ENCODE assay signal across 8 mouse cellular contexts in the genomic region with DNA sequence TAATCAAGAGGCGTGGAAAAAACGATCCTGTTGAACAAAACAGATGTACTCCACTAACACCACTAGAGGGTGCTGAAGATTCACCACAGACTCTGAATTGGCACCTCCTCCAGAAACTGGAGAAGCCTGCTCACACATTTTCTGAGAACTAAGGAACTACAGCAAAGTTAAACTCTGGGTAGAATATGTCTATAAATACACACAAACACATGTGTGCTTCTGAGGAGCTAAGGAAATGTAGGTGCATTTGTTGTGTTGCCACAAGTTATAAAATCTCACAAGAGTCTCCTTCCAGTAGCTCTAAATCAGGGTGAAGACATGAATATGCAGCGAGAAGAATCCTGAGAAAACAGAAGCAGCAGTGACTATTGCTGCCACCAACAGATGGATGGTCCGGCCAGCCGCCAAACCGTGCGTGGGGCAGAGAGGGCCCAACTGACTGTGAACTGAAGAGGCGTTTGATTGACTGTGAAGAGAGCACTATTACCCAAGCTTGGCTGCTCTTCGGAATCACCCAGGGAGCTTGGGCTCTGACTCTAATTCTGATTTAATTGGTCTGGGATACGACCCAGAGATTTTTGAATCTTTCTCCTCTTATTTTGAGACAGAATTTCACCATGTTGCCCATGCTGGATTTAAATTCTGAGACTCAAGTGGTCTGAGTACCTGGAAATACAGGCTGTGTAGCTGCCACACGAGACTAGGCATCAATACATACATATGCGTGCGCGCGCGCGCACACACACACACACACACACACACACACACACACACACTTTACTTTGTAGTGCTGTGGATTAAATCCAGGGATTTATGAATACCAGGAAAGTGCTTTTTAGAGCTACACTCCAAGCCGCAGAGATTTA. TPM values are rescaled to one million over a fixed set of nuclear protein-coding genes. Genes with fewer than 3 reads are reported as not detected.
DNase-seq lines count a peak whose midpoint lies in the region; ATAC-seq and TF ChIP-seq lines count a peak whose summit lies in the region.

No protein-coding gene starts in this region.

- TF ChIP-seq CTCF in liver, adult 2 months (IDR thresholded peaks at IDR 0.05; ENCODE audit: low read depth, low read length): peak; percentile 41

- H3K4me1 ChIP-seq in liver, adult 2 months (ENCODE audit: control insufficient read depth, insufficient read depth, low read length): no peaks in the 10 kb centered on the region
- H3K4me1 ChIP-seq in liver, embryonic 12.5 days: no peaks in the 10 kb centered on the region
- H3K4me1 ChIP-seq in hindbrain, embryonic 16.5 days (ENCODE audit: control insufficient read depth, insufficient read depth, low read depth, low read length): peaks cover 3% of the 10 kb centered on the region

- no peak overlapping the region for H3K27ac ChIP-seq in liver, adult 2 months (replicated peaks; ENCODE audit: insufficient read depth, low read depth, low read length)
- no peak overlapping the region for H3K27ac ChIP-seq in liver, embryonic 12.5 days
- H3K27ac ChIP-seq in hindbrain, embryonic 16.5 days (ENCODE audit: low read depth, low read length): peak overlapping the region; percentile 61

- H3K9me3 ChIP-seq in liver, embryonic 12.5 days (replicated peaks): no peaks in the 10 kb centered on the region
- H3K9me3 ChIP-seq in hindbrain, embryonic 16.5 days (ENCODE audit: control insufficient read depth, low read length): no peaks in the 10 kb centered on the region

- TF ChIP-seq POLR2A in liver, adult 2 months (IDR thresholded peaks at IDR 0.05; ENCODE audit: extremely low read depth, insufficient read depth, low read length): no peak

- ATAC-seq in liver, embryonic 12.5 days: no peak
- ATAC-seq in frontal cortex, adult (ENCODE audit: low TSS enrichment): peak; percentile 95
- peak; percentile 97 for ATAC-seq in hindbrain, embryonic 16.5 days

- DNase-seq in liver, adult 2 months (ENCODE audit: extremely low read depth, low read depth, low spot score): peak; percentile 50
- DNase-seq in cerebellum, adult 8-10 months: peak; percentile 67
- peak; percentile 77 to 82 for DNase-seq in layer of hippocampus, postnatal 10 days (ENCODE audit: low spot score in 2 of 2)
- DNase-seq in lung, postnatal 4 days: peak; percentile 60 to 86
- DNase-seq in right cerebral cortex, adult 18-20 months: peak; percentile 87

- no peak overlapping the region for H3K4me3 ChIP-seq in liver, adult 2 months (ENCODE audit: insufficient read depth, low read depth, low read length)
- H3K4me3 ChIP-seq in liver, embryonic 12.5 days: no peak overlapping the region
- no peak overlapping the region for H3K4me3 ChIP-seq in hindbrain, embryonic 16.5 days (ENCODE audit: low read length)

- H3K79me2 ChIP-seq in liver, adult 2 months (ENCODE audit: control insufficient read depth, insufficient read depth, low read length): no peaks in the 10 kb centered on the region

- H3K36me3 ChIP-seq in liver, adult 2 months (ENCODE audit: control insufficient read depth, insufficient read depth, low read length): no peaks in the 10 kb centered on the region
- H3K36me3 ChIP-seq in liver, embryonic 12.5 days: no peaks in the 10 kb centered on the region
- no peaks in the 10 kb centered on the region for H3K36me3 ChIP-seq in hindbrain, embryonic 16.5 days (ENCODE audit: control insufficient read depth, insufficient read depth, low read length)

- 64% methylated on average over 18 of the region's 18 CpGs for WGBS in liver, adult 2 months
- 56% methylated on average over 18 of the region's 18 CpGs for WGBS in liver, embryonic 12.5 days (ENCODE audit: insufficient replicate concordance)
- 46% methylated on average over 18 of the region's 18 CpGs for WGBS in hindbrain, embryonic 16.5 days

- H3K4me2 ChIP-seq in liver, embryonic 12.5 days: no peak overlapping the region
- H3K4me2 ChIP-seq in hindbrain, embryonic 16.5 days (ENCODE audit: low read length): peak overlapping the region; percentile 25

- no peaks in the 10 kb centered on the region for H3K27me3 ChIP-seq in liver, adult 2 months (ENCODE audit: control insufficient read depth, insufficient read depth, low read length)
- H3K27me3 ChIP-seq in liver, embryonic 12.5 days (replicated peaks): no peaks in the 10 kb centered on the region
- H3K27me3 ChIP-seq in hindbrain, embryonic 16.5 days (replicated peaks; ENCODE audit: control insufficient read depth, insufficient read depth, low read length): no peaks in the 10 kb centered on the region

- H3K9ac ChIP-seq in liver, adult 2 months (ENCODE audit: low read depth, low read length): no peak overlapping the region
- no peak overlapping the region for H3K9ac ChIP-seq in liver, embryonic 12.5 days
- H3K9ac ChIP-seq in hindbrain, embryonic 16.5 days (ENCODE audit: low read depth, low read length): no peak overlapping the region; the same call in 1 of the 2 replicates

RNA-seq across cellular contexts. Expression of gene Khdc1b, which starts 28.2 kb away (rescaled TPM):
- total RNA-seq in liver, adult 2 months (2014; rRNA removed): not detected in 2 replicates
- not detected in 2 replicates for polyA plus RNA-seq in liver, adult 2 months (2012; rRNA removed)
- not detected in 2 replicates for polyA plus RNA-seq in liver, embryonic 12.5 days (2016; fragmentation: Nextera tagmentation; extraction: Ambion mirVana)
- polyA plus RNA-seq in hindbrain, embryonic 16.5 days (2015; fragmentation: Nextera tagmentation; extraction: Ambion mirVana): not detected in 2 replicates
- not detected for total RNA-seq in layer of hippocampus, postnatal 10 days (2021)

RNA-seq across cellular contexts. Expression of gene Khdc1c, which starts 43.4 kb away (rescaled TPM):
- not detected in 2 replicates for total RNA-seq in liver, adult 2 months (2014; rRNA removed)
- not detected in 2 replicates for polyA plus RNA-seq in liver, adult 2 months (2012; rRNA removed)
- polyA plus RNA-seq in liver, embryonic 12.5 days (2016; fragmentation: Nextera tagmentation; extraction: Ambion mirVana): not detected in 2 replicates
- polyA plus RNA-seq in hindbrain, embryonic 16.5 days (2015; fragmentation: Nextera tagmentation; extraction: Ambion mirVana): not detected in 2 replicates
- not detected for total RNA-seq in layer of hippocampus, postnatal 10 days (2021)
